Mouse (Mus musculus): ENCODE data around the gene Trpc5. TPM values are rescaled to one million over a fixed set of nuclear protein-coding genes. Genes with fewer than 3 reads are reported as not detected.

The Trpc5 gene
- not detected in 2 replicates for polyA plus RNA-seq (2011; ENCODE audit: insufficient read length, low read depth, missing spikeins)

DNA sequence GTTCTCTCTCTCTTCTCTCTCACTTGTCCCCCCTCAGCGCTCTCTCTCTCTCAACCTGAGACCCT is at the start of gene Trpc5:
Trpc5 (minus strand) TSS at position 39 of the 65 bp plus-strand sequence.
- TF ChIP-seq POLR2A (IDR thresholded peaks at IDR 0.05; ENCODE audit: low read depth, low read length) = no peak
- TF ChIP-seq CTCF (IDR thresholded peaks at IDR 0.05; ENCODE audit: borderline replicate concordance, insufficient read depth, low read length) = no peak
- Histone ChIP-seq H3K27ac (ENCODE audit: insufficient read depth, low read length) (no peak within 1 kb of the TSS), H3K4me3 (ENCODE audit: insufficient read depth, low read length) (peak within 1 kb of the TSS; percentile 41; the same call in 1 of the 2 replicates), H3K4me1 (ENCODE audit: control insufficient read depth, insufficient read depth, low read length) (0 out of 2 replicates have a peak, but pooled peaks cover 2% of the 10 kb centered on the region)

DNA sequence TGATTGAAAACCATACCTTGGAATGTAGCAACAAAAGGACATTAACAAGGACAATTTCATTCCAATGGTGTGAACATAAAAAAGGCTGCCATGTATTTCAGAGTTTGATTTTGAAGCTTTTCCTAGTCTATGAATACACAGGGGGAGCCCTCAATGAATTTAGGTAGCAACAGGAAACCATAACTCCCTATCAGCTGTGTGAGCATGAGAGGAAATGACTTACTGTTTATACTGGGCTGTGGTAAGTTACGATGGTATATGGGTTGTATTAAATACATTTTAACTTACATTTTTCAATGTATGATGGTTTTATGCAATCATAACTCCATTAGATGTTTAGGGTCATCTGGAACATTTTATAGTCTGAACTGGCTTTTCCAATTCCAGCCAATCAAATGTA is 28.4 kb upstream of the Trpc5 start:
- Histone ChIP-seq H3K27ac (ENCODE audit: insufficient read depth, low read length) (no peak overlapping the region), H3K4me3 (ENCODE audit: insufficient read depth, low read length) (no peak overlapping the region), H3K4me1 (ENCODE audit: control insufficient read depth, insufficient read depth, low read length) (no peaks in the 10 kb centered on the region)
- TF ChIP-seq POLR2A (IDR thresholded peaks at IDR 0.05; ENCODE audit: low read depth, low read length) (no peak), CTCF (IDR thresholded peaks at IDR 0.05; ENCODE audit: borderline replicate concordance, insufficient read depth, low read length) (no peak)

DNA sequence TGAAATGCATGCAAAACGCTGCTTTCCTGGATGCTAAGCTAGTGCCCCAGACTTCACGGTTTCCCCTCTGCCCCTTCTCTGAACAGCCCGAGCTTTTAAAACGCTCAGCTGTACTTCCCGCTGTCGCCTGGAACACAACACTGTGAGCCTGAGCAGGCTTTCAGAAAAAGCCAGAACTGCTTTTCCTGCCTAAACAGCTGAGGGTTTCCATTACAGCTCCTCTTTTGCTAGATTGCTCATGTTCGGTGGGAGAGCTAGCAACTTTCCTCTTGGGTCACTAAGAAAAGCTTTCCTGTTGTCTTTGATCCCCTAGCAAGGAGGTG is 1.8 kb upstream of the Trpc5 start:
- no peak overlapping the region for H3K4me3 ChIP-seq (ENCODE audit: insufficient read depth, low read length)
- no peak overlapping the region for H3K27ac ChIP-seq (ENCODE audit: insufficient read depth, low read length)
- no peak for TF ChIP-seq POLR2A (IDR thresholded peaks at IDR 0.05; ENCODE audit: low read depth, low read length)
- H3K4me1 ChIP-seq (ENCODE audit: control insufficient read depth, insufficient read depth, low read length) = 0 out of 2 replicates have a peak, but pooled peaks cover 2% of the 10 kb centered on the region

DNA sequence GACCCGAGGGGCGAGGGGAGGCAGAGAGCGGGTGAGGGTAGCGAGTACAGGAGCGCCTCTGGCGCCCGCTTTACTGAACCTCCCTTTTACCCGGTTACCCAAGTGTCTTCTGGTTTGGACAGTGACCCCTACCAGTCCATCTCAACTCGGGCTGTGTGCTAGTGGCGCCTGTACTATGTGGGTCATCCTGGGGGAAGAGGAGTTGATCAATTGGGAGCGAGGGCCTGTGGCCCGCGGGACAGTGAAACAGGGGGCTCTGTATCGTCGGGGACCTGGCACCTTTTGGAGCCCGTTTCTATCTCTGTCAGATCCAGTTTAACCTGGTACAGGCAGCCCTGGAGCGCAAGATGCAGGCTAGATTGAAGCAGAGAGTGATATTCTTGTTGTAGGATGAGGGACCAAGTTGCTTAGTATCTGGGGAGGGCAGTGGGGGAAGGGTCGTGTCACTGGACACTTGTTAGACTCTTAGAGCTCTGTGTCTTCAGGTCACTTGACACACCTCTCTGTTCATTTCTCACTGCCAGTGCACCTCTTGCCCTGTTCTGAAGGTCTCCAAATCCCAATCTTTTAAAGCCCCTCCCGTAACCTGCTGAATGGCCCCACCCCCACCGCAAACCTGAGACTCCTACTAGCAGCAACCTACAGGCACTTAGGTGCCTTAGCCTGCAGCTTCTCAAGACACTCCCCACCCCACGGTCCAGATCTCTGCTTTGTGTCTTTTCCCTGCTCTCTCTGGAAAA is 1.3 kb upstream of the Trpc5 start:
- Histone ChIP-seq H3K4me1 (ENCODE audit: control insufficient read depth, insufficient read depth, low read length) (0 out of 2 replicates have a peak, but pooled peaks cover 2% of the 10 kb centered on the region), H3K27ac (ENCODE audit: insufficient read depth, low read length) (no peak overlapping the region), H3K4me3 (ENCODE audit: insufficient read depth, low read length) (peak overlapping the region; percentile 41; the same call in 1 of the 2 replicates)
- TF ChIP-seq CTCF (IDR thresholded peaks at IDR 0.05; ENCODE audit: borderline replicate concordance, insufficient read depth, low read length) = no peak
- no peak for TF ChIP-seq POLR2A (IDR thresholded peaks at IDR 0.05; ENCODE audit: low read depth, low read length)

DNA sequence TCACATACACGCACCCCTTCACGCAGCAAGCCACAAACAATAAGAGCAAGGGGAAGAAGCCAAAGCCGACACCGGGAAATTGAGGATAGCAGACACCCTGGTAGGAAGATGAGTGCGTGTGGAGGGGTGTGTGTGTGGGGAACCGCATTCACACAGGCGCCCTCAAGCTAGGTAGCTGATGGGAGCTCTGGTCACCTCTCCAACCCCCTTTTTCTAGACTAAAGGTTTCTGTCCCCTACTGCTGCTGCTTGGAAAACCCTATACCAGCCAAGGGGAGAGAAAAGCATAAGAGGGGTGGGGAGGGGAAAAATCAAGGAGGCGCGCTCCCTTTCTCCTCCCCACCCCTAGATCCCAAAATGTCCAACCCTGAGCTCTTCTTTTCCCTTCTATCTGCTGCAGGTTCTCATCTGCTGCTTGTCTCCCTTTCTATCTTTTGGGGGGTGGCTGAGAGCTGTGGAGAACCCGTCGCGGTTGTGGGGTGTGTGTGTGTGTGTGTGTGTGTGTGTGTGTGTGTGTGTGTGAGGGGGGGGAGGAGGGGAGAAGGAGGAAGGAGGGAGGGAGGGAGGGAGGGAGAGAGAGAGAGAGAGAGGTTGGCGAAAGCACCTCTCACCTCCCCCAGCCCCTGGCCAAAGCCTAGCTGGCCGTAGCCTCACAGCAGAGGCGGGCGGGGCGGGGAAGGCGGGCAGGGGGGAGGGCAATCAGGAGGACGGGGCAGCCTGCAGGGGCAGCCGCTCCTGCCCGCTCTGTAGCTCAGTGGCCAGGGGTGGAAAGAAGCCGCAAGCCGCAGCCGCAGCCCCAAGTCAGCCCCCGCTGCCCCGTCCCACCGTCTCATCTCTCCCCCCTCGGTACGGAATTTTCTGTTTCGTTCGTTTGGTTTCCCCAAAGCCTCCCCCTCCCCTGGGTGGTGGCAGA is 483 bp upstream of the Trpc5 start, which contains the start of gene Rtl4:
Rtl4 (plus strand) TSS at position 701 of the 912 bp plus-strand sequence.
- Histone ChIP-seq H3K4me3 (ENCODE audit: insufficient read depth, low read length) (peak within 1 kb of the TSS; percentile 41; the same call in 1 of the 2 replicates), H3K27ac (ENCODE audit: insufficient read depth, low read length) (no peak within 1 kb of the TSS), H3K4me1 (ENCODE audit: control insufficient read depth, insufficient read depth, low read length) (0 out of 2 replicates have a peak, but pooled peaks cover 2% of the 10 kb centered on the region)
- no peak for TF ChIP-seq POLR2A (IDR thresholded peaks at IDR 0.05; ENCODE audit: low read depth, low read length)
- TF ChIP-seq CTCF (IDR thresholded peaks at IDR 0.05; ENCODE audit: borderline replicate concordance, insufficient read depth, low read length) = no peak

DNA sequence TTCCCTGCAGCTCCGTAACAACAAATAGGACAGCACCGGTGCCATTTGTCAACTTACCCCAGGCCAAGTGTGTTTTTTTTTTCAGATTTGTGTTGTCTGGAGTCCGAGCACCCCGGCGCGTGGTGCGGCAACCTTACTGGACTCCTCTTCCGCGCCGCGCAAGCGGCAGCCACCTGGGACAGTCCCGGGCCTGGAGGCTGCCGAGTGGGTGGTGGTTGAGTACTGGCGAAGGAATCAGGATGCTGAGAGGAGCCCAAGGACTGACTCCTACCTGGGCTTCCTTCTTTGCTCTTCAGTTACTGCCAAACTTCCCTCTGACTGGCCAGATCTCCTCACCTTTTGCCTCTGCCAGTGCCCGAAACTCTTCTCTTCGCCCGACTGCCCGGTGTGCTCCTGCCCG is 238 bp downstream of the Trpc5 start:
- no peak for TF ChIP-seq POLR2A (IDR thresholded peaks at IDR 0.05; ENCODE audit: low read depth, low read length)
- TF ChIP-seq CTCF (IDR thresholded peaks at IDR 0.05; ENCODE audit: borderline replicate concordance, insufficient read depth, low read length) = no peak
- no peak overlapping the region for H3K27ac ChIP-seq (ENCODE audit: insufficient read depth, low read length)
- H3K4me3 ChIP-seq (ENCODE audit: insufficient read depth, low read length) = no peak overlapping the region
- H3K4me1 ChIP-seq (ENCODE audit: control insufficient read depth, insufficient read depth, low read length) = 0 out of 2 replicates have a peak, but pooled peaks cover 2% of the 10 kb centered on the region

DNA sequence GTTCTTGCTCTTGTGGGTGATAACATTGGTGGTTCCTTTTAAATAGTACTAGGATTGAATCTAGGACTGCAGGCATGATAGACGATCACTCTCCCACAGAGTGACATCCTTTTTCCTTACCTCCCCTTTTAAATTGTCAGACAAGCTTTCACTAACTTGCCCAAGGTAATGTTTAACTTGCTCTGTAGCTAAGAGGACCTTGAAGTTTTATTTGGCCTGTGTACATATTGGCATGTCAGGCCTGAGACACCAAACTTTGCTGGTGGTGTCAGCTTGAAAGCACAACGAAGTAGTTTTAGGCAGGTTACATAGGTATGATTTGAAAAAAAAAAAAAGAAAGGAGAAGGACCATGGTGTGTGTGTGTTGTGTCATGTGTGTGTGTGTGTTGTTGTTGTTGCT is 35.8 kb downstream of the Trpc5 start:
- Histone ChIP-seq H3K4me3 (ENCODE audit: insufficient read depth, low read length) (no peak overlapping the region), H3K27ac (ENCODE audit: insufficient read depth, low read length) (no peak overlapping the region), H3K4me1 (ENCODE audit: control insufficient read depth, insufficient read depth, low read length) (no peaks in the 10 kb centered on the region)
- TF ChIP-seq POLR2A (IDR thresholded peaks at IDR 0.05; ENCODE audit: low read depth, low read length) (no peak), CTCF (IDR thresholded peaks at IDR 0.05; ENCODE audit: borderline replicate concordance, insufficient read depth, low read length) (no peak)

DNA sequence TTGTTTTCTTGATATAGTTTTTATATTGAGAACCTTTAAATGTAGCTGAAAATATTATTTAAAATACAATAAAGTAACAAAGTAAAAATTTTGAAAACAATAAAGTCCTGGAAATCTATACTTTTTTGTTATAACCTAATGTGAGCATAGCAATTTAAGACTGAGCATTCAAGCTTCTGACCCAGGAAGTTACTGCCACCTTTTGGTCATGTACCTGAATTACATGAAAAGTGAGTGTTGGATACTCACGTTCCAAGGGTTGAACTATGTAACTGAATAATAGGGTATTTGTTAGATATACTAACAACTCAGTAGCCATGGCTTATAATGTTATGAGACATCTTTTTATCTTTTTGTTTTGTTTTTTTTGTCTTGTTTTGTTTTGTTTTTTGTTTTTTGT is 42.6 kb downstream of the Trpc5 start:
- TF ChIP-seq POLR2A (IDR thresholded peaks at IDR 0.05; ENCODE audit: low read depth, low read length) = no peak
- no peak for TF ChIP-seq CTCF (IDR thresholded peaks at IDR 0.05; ENCODE audit: borderline replicate concordance, insufficient read depth, low read length)
- H3K27ac ChIP-seq (ENCODE audit: insufficient read depth, low read length) = no peak overlapping the region
- H3K4me1 ChIP-seq (ENCODE audit: control insufficient read depth, insufficient read depth, low read length) = no peaks in the 10 kb centered on the region
- H3K4me3 ChIP-seq (ENCODE audit: insufficient read depth, low read length) = no peak overlapping the region

DNA sequence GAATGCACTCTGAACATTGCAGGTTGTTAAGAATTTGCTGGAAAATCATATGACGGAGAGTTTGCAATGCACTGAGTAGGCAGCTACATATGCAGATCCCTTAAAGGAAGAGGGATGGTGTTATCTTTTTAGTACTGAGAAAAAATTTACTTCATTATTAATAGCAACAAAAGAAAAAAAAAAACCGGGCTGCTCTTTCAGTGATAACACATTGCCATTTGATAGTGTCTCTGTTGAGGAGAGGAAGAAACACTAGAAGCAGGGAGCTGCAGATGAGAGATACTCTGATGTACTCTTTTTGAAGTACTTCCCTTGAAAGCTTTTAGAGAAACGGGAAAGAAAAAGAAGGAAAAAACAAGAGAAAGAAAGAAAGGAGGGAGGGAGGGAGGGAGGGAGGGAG is 43.2 kb downstream of the Trpc5 start:
- Histone ChIP-seq H3K4me1 (ENCODE audit: control insufficient read depth, insufficient read depth, low read length) (no peaks in the 10 kb centered on the region), H3K4me3 (ENCODE audit: insufficient read depth, low read length) (no peak overlapping the region), H3K27ac (ENCODE audit: insufficient read depth, low read length) (no peak overlapping the region)
- TF ChIP-seq POLR2A (IDR thresholded peaks at IDR 0.05; ENCODE audit: low read depth, low read length) (no peak), CTCF (IDR thresholded peaks at IDR 0.05; ENCODE audit: borderline replicate concordance, insufficient read depth, low read length) (no peak)

DNA sequence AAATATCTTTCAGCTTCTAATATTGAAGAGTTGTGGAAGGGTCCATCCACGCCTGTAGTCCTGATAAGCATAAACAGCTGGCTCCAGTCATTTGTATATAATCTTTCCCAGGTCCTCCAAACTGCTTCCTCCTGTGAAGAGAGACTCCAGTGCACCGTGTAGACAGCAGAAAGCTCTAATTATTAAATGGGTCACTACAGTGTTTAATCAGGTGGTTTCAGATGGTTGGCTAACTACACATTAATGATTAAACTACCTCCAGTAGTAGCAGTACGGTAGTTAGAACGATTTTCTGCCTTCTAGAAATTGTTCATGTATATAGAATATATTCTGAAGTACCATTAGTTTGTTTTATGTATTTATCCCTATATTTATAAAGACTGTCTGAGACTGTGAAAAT is 75.2 kb downstream of the Trpc5 start:
- Histone ChIP-seq H3K4me3 (ENCODE audit: insufficient read depth, low read length) (no peak overlapping the region), H3K4me1 (ENCODE audit: control insufficient read depth, insufficient read depth, low read length) (no peaks in the 10 kb centered on the region), H3K27ac (ENCODE audit: insufficient read depth, low read length) (no peak overlapping the region)
- no peak for TF ChIP-seq POLR2A (IDR thresholded peaks at IDR 0.05; ENCODE audit: low read depth, low read length)
- TF ChIP-seq CTCF (IDR thresholded peaks at IDR 0.05; ENCODE audit: borderline replicate concordance, insufficient read depth, low read length) = no peak
